Mouse (Mus musculus) B cell, adult 67 days (primary cell): Measurements from ENCODE around the gene Serpinb2. TPM values are rescaled to one million over a fixed set of nuclear protein-coding genes. Genes with fewer than 3 reads are reported as not detected.

Source experiments
- total RNA-seq, 2 experiments: library from RNA; stranded (reverse); gene quantifications; 4 replicates each; pipeline ENCODE4 v1.2.4; 2023

The Serpinb2 gene
- total RNA-seq, result not detected

GRCm38 (mm10) chr1:107511252-107511651 lies at the start of gene Serpinb2:
Gene Serpinb2, plus strand, starts transcription at chr1:107511423.

Other genes with a start within 250 kb of the Serpinb2 start
- not detected for gene Serpinb3b, start 233.1 kb upstream of the Serpinb2 start, total RNA-seq
- gene Serpinb3c, start 233.1 kb upstream of the Serpinb2 start, total RNA-seq, result not detected
- not detected for gene Serpinb11, start 150.2 kb upstream of the Serpinb2 start, total RNA-seq
- gene Serpinb7, start 111.8 kb upstream of the Serpinb2 start, total RNA-seq, result under 1 TPM in 1 of 2 experiments, not detected in 1; 0.75 TPM
- not detected for gene Serpinb8, start 78.6 kb downstream of the Serpinb2 start, total RNA-seq